Mouse (Mus musculus): ENCODE measurements around the gene Iah1.

Iah1 gene

DNA sequence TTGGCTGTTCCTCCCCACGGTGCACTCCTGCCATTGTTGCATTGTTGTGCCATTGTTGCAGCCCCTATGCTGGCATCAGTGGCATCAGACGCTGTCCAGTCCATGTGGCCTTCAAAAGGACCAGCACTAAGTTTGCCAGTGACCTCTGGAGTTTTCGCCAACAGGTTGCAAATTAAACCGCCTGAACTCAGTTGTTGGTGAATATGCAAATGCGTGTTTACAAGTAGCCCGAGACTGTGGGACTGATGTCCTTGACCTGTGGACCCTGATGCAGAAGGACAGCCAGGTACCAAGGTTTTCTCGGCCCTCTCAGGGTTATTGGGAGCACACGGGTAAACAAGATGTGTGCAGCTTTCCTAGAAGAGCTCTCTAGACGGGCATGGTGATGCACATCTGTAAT, 5.0 kb downstream of the Iah1 start:
- DNase-seq: no peak

GRCm38 (mm10) chr12:21322296-21322695, 6.1 kb downstream of the Iah1 start:
- no peak for DNase-seq

DNA sequence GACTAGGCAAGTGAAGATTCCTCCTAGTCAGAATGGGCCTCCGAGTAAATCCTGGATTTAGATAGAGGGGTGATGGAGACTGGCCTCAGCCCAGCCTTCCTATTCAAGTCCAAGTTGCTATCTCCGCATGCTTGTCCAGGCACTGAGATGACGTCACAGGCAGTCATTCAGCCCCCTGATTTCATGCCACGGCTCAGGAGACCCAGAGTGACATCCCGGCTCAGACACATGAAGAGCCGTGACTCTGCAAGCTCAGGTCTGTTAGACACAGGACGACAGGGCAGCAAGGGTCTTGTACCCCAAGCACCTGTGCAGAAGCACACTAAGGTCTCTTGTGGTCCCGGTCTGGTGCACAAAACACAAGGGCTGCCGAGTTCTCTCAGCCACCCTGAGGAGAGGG, 6.7 kb downstream of the Iah1 start:
- no peak for DNase-seq

- no peak for DNase-seq
Observed at GRCm38 (mm10) chr12:21324101-21324500, 7.9 kb downstream of the Iah1 start.

- DNase-seq: no peak
Observed at GRCm38 (mm10) chr12:21325266-21325665, 9.1 kb downstream of the Iah1 start.

- no peak for DNase-seq
Observed at GRCm38 (mm10) chr12:21326325-21326724, 10.1 kb downstream of the Iah1 start.

GRCm38 (mm10) chr12:21329661-21330400, 13.6 kb downstream of the Iah1 start:
- DNase-seq: no peak

DNA sequence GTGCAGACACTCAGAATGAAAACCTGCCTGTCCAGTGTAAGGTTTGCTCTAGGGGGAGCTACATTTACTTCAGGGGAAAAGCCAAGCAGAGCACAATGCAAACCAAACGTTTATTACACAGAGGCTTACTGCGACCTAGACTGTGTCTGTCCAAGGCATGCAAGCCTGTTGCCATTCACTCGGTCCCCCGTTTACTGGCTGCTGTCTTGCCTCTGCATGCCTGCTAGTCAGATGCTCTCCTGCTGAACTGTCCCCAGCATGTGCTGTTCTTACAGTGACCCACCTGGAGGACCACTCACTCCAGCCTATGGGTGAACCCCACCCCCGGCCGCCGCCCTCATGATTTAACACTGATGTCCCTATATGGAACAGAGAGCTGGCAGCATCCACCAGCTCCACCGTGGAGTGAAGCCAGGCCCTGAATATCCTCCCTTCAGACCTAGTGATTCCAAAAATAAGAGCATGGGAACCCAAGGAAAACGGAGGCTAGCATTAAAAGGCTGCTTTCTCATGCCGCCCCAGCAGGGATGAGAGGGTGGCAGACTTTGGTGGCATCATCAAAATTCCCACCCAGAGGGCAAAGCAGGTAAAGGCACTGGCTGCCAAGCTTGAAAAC, 14.9 kb downstream of the Iah1 start:
- DNase-seq: peak; percentile 31

DNA sequence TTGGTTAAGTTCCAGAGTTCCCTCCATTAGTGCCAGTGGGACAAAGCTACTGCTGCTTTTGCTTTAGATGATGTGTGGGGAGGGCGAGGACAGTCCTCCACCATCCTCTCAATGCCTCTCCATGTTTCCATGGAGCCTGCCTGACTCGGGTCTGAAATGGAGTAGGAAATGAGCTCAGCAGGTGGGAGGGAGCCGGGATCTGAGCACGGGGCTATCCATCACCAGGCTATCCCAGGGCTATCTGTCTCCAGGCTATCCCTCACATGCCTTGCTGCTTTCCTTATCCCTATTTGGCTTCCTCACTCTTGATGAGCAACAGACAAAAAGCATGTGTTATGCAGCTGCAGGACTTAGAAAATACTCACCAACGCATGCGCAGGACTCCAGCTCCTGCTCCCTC, 15.5 kb downstream of the Iah1 start:
- no peak for DNase-seq

GRCm38 (mm10) chr12:21333021-21333420, 16.8 kb downstream of the Iah1 start:
- no peak for DNase-seq

DNA sequence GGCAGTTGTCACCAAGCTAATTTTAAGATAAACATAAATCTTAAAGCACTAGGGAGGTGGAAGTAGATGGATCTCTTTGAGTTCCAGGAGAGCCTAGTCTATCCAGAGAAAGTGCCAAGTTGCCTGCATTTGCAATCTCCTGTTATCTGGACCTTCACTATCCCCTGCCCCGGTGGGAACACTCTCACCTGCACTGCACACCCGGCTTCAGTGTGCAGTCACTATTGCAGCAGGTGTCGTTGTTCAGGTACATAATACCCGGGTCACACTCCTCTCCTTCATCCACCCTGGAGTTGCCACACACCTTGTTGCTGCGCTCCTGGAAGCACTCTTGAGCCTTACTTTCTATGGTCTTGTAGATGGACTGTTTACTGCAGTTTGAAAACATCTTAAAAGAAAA, 17.6 kb downstream of the Iah1 start:
- no peak for DNase-seq

GRCm38 (mm10) chr12:21335869-21336268, 19.7 kb downstream of the Iah1 start:
- DNase-seq: no peak

DNA sequence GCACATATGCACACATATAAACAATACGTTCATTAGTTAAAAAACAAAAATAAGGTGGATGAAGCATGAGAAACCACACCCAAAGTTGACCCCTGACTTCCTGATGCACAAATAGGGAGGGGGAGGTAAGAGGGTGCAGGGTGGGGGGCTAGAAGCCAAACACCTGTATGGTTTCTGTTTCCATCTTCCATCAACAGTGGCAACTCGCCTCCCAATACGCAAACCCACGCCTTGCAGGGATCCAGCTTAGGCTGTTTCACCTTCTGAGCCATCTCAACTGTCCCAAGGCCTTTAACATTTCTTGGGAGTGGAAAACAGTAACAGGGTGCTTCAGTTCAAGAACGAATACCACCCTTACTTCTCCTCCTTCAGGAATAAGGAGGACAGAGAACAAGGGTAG, 21.0 kb downstream of the Iah1 start:
- DNase-seq: no peak

GRCm38 (mm10) chr12:21340674-21341073, 24.5 kb downstream of the Iah1 start:
- no peak for DNase-seq

GRCm38 (mm10) chr12:21346972-21347371, 30.8 kb downstream of the Iah1 start:
- DNase-seq: no peak

GRCm38 (mm10) chr12:21350113-21350876, 34.1 kb downstream of the Iah1 start:
- DNase-seq: no peak

DNA sequence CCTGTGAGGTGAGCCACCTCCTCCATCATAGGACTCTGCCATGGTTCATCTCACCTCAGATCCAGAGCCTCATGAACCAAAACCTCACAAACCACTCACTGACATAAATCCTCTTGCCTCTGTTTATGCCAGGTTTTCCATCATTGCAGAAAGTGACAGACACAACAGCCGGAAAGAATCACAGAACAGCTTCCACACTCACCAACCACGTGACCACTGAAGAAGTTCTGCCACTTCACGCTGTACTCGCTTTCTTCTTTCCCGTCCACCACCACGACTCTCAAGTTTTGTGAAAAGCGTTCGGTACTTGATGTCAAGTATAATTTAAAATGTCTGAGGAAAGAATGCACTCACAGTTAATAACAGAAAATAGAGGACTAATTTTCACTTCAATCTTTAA, 37.5 kb downstream of the Iah1 start:
- DNase-seq: no peak

DNA sequence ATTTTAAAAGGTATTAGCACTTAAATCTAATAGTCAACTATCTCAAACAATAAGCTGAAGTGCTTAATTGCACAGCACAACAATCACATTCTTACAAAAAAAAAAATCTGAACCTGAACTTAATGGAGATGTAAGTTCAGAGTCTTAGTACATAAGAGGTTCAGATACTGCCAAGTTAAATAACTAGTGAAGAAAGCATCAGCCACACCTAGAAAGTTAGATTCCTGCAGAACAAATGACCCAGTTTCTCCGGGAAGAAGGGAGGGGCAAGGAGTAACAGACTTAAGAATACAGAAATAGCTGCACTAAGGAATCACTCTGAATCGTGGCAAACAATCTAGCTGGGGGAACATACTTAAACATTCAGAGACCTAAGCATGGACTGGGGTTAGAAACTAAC, 46.5 kb downstream of the Iah1 start:
- DNase-seq: no peak

GRCm38 (mm10) chr12:21363195-21363594, 47.0 kb downstream of the Iah1 start:
- DNase-seq: no peak

DNA sequence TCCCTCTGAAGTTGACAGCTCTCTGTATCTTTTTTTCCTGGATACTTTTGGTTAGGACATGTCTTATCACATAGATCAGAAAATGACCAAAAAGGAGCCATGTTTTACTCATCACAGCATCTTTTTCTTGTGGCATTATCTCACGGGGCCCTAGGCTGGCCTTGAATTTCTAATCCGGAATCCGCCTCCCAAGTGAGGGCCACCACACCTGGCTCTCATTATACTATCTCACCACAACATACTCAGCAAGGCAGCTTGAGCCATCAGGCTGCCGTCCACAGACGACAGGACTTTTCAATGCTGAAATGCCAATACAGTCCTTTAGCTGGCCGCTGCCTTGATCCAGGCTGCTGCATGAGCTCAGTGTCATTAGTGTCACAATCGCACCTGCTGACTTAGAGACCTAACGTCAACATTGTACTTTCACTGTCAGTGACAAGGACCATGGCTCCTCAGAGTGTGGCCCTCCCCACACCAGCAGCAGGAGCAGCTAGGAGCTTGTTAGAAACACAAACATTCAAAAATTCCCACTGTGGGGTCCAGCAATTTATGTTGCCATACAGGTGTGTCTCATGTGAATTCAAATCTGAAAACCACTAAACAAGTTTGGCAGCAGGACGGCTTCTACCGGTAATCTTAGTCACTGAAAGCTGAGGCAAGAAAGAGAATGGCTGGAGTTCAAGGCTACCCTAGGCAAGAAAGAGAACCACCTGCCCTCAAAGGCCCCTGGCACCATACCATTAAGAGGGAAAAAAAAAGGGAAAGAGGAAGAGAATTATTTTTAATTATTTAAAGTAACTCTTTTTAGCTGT, 48.6 kb downstream of the Iah1 start:
- DNase-seq: no peak

GRCm38 (mm10) chr12:21368376-21369086, 52.3 kb downstream of the Iah1 start:
- DNase-seq: no peak

GRCm38 (mm10) chr12:21369087-21369410, 52.9 kb downstream of the Iah1 start:
- DNase-seq: no peak
